Mouse (Mus musculus) adrenal gland, postnatal 4 days (tissue): ENCODE data around the gene Gm42742. TPM values are rescaled to one million over a fixed set of nuclear protein-coding genes. Genes with fewer than 3 reads are reported as not detected.
A peak's percentile ranks its signal among the peaks of the same experiment; 100 is the strongest.

ENCODE experiments used
- DNase-seq, 2 experiments: peaks; one replicate each; pipeline ENCODE4 v3.0.0; 2021 to 2022; ENCODE audit warnings: low spot score in 2 of 2, mixed read lengths in 2 of 2
- total RNA-seq, 2 experiments: library from RNA; stranded (reverse); gene quantifications; 2 replicates each; pipeline ENCODE4 v1.2.3; 2021

The Gm42742 gene
- total RNA-seq, 2 experiments from 2014 or later: 34.8 to 36.6 TPM

DNA sequence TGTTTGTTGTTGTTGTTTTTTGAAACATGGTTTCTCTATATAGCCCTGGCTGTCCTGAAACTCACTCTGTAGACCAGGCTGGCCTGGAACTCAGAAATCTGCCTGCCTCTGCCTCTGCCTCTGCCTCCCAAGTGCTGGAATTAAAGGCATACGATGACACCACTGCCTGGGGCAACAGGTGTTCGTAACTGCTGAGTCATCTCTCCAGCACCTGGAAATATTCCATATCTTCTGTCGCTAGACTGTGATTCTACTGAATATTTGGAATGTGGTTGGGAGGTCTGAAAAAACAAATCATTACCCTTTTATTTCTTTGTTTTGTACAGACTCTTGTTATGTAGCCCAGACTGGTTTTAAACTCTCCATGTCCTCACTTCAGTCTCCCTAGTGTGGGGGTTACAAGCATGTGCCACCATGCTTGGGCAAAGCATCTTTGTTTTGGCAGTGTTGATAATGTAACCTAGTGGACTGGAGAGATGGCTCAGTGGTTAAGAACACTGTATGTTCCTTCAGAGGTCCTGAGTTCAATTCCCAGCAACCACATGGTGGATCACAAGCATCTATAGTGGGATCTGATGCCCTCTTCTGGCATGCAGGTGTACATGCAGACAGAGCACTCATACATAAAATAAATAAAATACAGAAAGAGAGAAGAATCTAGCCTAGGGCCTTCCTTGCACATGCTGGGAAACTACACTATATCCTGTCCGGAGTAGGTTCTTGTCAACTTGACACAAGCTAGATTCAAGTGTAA, 16.6 kb downstream of the Gm42742 start:
- no peak for DNase-seq

GRCm38 (mm10) chr7:127003620-127004019, 17.3 kb downstream of the Gm42742 start:
- DNase-seq: no peak

- DNase-seq: no peak
These were observed 21.3 kb downstream of the Gm42742 start for GRCm38 (mm10) chr7:126999568-126999967.

GRCm38 (mm10) chr7:126996449-126996848, 24.4 kb downstream of the Gm42742 start:
- DNase-seq: no peak

GRCm38 (mm10) chr7:126988816-126989215, 32.1 kb downstream of the Gm42742 start:
- no peak for DNase-seq

- DNase-seq: no peak
These were observed 34.6 kb downstream of the Gm42742 start for GRCm38 (mm10) chr7:126986319-126986718.

- DNase-seq: no peak
These were observed 36.0 kb downstream of the Gm42742 start for GRCm38 (mm10) chr7:126984667-126985444.

DNA sequence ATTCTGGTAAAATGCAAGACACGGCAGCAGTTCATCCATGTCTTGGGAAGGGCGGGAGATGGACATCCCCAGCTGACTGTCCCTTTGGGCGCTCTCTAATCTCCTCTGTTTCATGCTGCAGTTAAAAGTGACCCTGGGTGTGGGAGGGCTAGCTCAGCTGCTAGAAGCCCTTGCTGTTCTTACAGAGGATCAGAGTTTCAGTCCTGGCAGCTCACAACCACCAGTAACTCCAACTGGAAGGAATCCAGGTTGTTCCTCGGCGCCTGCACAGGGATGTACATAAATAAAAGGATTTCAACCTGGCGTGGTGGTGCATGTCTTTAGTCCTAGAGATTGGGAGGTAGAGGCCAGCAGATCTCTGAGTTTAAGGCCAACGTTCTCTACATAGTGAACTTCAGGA, 37.8 kb downstream of the Gm42742 start:
- DNase-seq: no peak

- no peak for DNase-seq
These were observed 38.8 kb downstream of the Gm42742 start for GRCm38 (mm10) chr7:126982054-126982453.

DNA sequence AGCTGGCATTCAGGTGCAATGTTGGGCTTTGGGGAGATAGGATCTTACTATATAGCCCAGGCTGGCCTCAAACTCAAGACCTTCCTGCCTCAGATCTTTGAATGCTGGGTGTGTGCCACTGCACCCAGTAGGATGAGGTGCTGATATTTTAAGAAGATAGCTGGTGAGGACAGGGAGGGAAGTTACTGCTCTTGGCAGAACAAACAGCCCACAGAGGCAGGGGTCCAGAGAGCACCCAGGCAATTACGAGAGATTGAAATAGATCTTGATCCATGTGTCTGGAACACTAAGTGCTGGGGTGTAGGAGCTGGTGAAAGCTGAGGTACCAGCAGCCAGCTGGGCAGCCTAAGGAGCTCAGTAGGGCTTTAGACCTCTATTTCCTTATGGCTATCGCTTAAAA, 39.3 kb downstream of the Gm42742 start:
- no peak for DNase-seq

- no peak for DNase-seq
These were observed 42.1 kb downstream of the Gm42742 start for GRCm38 (mm10) chr7:126978841-126979240.

DNA sequence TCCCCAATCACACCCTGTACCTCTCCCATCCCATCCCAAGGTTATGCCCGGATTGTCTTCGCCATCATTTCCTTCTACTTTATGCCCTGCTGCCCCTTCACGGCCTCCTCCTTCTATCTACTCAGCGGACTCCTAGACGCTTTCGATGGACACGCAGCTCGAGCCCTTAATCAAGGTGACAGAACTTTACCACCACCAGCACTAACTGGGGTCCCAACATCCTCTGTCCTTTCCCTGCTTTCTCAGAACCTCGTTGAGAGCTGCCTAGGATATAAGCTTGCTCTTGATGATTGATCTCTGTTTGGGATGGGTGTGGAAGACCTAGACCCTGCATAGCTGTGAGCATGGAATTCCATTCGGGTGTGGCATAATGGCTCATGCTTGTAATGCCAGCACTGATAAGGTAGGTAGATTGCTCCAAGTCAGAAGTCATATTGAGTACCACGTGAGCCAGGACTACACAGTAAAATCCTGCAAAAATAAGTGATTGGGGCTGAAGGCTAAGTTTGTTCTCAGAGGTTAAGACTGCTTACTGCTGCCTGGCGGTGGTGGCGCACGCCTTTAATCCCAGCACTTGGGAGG, 43.9 kb downstream of the Gm42742 start:
- DNase-seq: no peak

DNA sequence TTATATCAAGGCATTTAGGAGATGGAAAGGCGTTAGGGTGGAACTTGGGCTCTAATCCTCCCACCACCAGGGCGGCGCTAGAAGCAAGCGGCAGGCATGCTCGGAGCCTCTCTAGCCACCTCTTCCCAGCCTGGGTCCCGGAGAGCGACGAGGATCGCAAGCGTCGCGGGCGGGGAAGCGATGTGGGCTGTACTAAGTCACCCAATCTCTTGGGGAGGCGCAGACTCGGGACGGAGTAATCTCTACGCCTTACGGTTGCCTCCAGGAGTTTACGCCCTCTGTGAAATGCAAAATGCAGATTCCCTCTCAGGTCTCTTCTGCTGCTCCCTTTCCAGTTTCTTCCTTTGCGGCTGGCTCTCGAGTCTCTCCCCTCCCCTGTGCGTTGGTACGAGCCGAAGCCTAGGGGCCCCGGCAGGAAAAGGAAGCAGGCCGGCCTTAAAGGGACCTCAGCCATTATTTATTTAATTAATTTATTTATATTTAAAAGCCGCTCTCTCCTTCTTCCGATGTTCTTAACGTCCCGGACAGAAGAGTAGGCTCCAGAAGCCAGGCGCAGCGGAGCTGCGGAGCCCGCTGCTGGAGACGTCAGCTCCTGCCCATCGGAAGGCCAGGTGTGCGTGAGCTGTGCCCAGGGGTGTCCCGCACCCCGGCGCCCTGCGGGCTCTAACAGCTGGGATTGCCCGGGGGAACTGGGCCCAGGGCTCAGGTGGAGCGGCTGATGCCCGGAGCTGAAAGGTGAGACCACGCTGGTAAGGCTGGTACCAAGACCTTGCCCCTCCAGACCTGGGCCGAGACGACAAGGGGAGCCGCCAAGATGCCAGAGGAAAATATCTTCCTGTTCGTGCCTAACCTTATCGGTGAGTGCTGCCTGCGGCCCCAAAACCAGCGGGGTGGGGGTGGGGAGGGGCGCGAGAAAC, 44.7 kb downstream of the Gm42742 start, which contains the start of gene Cdiptos:
TSS of gene Cdiptos (minus strand) at position 149 of the 917 bp plus-strand sequence.
- peak; percentile 91 to 96 for DNase-seq

DNA sequence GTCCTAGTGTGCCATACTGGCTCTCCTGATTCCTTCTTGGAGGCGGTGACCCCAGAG, 45.2 kb downstream of the Gm42742 start, which contains the start of gene Cdipt:
TSS of gene Cdipt (plus strand) at position 22 of the 57 bp plus-strand sequence.
- no peak for DNase-seq

GRCm38 (mm10) chr7:126975493-126975892, 45.4 kb downstream of the Gm42742 start:
- DNase-seq: no peak

- DNase-seq: no peak
These were observed 53.5 kb downstream of the Gm42742 start for GRCm38 (mm10) chr7:126967361-126967760.

DNA sequence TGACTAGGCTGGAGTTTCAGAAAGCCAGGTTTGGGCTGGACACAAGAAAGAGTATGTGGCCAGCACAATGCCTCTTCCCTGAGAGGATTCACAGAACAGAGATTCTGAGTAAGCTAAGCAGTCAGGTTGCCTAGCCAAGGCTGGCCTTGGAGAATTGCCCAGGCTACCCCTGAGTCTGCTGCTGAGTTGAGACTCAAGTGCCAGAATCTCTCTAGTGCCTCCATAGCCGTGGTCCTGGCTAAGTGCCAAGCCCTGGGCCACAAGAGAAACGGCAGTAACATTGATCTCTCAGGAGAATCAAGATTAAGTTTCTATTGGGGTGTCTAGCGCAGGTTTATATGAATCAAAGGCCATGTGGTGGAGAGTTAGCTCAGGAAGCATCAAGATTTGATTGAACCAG, 55.3 kb downstream of the Gm42742 start:
- DNase-seq: no peak
